Mouse (Mus musculus): ENCODE data around the gene Aff4. TPM values are rescaled to one million over a fixed set of nuclear protein-coding genes. Genes with fewer than 3 reads are reported as not detected.

Aff4 gene
- polyA plus RNA-seq, 1 experiment from 2014 or later: 72.9 TPM

DNA sequence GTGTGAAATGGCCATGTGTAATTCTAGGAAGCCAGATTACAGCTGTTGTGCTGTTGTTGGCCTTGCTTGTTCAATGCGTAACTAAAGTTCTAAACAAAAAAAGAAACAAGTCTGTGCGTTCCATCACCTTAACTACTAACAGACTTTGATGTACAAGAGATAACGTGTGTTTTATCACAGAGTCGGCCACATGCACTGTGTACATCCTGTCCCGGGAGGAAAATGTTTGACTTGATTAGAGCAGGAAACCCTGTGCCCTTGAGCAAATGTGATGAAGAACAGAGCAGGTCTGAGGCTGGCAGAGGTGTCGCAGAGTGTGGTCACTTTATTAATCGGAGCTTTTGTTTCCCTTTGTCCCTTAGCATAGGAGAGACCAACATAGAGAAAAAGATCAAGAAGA lies 20.3 kb upstream of the Aff4 start:
- Histone ChIP-seq H3K4me3 (ENCODE audit: control insufficient read depth in 1 of 2, insufficient read depth in 1 of 2, low read depth in 1 of 2, low read length in 2 of 2) (no peak overlapping the region), H3K4me2 (ENCODE audit: low read length) (no peak overlapping the region), H3K9ac (ENCODE audit: low read length) (no peak overlapping the region), H3K9me3 (ENCODE audit: control insufficient read depth, low read length) (no peaks in the 10 kb centered on the region), H3K27me3 (ENCODE audit: control insufficient read depth, insufficient read depth, low read length) (no peaks in the 10 kb centered on the region), H3K27ac (replicated peaks in 1 of 2; ENCODE audit: control insufficient read depth in 1 of 2, insufficient read depth in 1 of 2, low read depth in 2 of 2, low read length in 2 of 2) (no peak overlapping the region), H3K36me3 (ENCODE audit: control insufficient read depth, insufficient read depth, low read length) (peaks cover 66% of the 10 kb centered on the region), H3K4me1 (ENCODE audit: control insufficient read depth in 2 of 2, insufficient read depth in 2 of 2, low read length in 2 of 2) (0 out of 4 replicates have a peak, but pooled peaks cover 0 to 3% of the 10 kb centered on the region in 2 experiments)
- 66% methylated on average over 7 of the region's 7 CpGs for WGBS
- no peak for ATAC-seq (ENCODE audit: insufficient number of reproducible peaks, insufficient read depth, low FRiP score, low read depth)

DNA sequence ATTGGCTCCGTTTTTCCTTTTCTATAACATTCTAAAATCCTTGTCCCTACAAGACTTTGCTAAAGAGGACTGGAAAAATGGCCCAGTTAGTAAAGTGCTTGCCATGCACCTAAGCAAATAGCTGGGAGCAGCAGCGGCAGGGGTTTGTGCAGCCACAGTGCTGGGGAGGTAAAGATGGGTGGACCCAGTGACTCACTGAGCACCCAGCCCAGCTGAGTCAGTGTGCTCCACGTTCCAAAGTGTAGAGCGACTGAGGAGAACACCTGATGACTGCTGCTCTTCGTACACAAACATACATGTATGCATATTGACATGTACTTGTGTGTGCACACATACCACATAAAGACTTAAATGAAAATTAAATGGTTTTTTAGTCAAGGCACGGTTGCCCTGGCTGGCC lies 19.5 kb upstream of the Aff4 start:
- Histone ChIP-seq H3K9ac (ENCODE audit: low read length) (no peak overlapping the region), H3K36me3 (ENCODE audit: control insufficient read depth, insufficient read depth, low read length) (peaks cover 66% of the 10 kb centered on the region), H3K4me2 (ENCODE audit: low read length) (no peak overlapping the region), H3K4me3 (ENCODE audit: control insufficient read depth in 1 of 2, insufficient read depth in 1 of 2, low read depth in 1 of 2, low read length in 2 of 2) (no peak overlapping the region), H3K27ac (replicated peaks in 1 of 2; ENCODE audit: control insufficient read depth in 1 of 2, insufficient read depth in 1 of 2, low read depth in 2 of 2, low read length in 2 of 2) (no peak overlapping the region), H3K4me1 (ENCODE audit: control insufficient read depth in 2 of 2, insufficient read depth in 2 of 2, low read length in 2 of 2) (peaks cover 0 to 6% of the 10 kb centered on the region in 2 experiments; a peak in 1 of 4 replicates), H3K27me3 (ENCODE audit: control insufficient read depth, insufficient read depth, low read length) (no peaks in the 10 kb centered on the region), H3K9me3 (ENCODE audit: control insufficient read depth, low read length) (no peaks in the 10 kb centered on the region)
- no peak for ATAC-seq (ENCODE audit: insufficient number of reproducible peaks, insufficient read depth, low FRiP score, low read depth)
- WGBS: 95% methylated on average over 6 of the region's 6 CpGs

DNA sequence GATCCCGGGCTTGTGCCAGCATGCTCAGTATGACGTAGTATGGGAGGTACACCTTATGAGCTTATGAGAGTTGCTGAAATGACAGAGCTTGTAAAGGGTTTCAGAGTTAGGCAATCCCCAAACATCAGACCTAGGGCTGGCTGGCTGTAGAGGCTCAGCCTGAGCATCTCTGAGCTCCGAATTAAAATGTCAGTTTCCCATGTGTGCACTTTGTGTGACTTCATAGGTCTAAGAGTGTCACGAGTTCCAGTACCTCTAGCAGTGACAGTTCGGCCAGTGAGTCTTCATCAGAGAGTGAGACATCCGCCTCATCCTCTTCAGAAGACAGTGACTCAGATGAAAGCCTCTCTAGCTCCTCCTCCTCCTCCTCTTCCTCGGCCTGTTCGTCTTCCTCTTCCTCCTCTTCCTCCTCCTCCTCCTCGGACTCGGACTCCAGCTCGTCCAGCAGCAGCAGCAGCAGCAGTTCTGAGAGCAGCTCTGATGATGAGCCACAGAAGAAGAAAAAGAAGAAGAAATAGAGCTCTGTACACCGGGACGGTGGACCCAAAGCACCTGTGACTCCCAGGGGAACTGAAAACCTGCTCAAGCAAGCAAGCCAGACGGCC lies 18.5 kb upstream of the Aff4 start:
- H3K9me3 ChIP-seq (ENCODE audit: control insufficient read depth, low read length): no peaks in the 10 kb centered on the region
- WGBS: 89% methylated on average over 14 of the region's 14 CpGs
- no peaks in the 10 kb centered on the region for H3K27me3 ChIP-seq (ENCODE audit: control insufficient read depth, insufficient read depth, low read length)
- no peak overlapping the region for H3K4me3 ChIP-seq (ENCODE audit: control insufficient read depth in 1 of 2, insufficient read depth in 1 of 2, low read depth in 1 of 2, low read length in 2 of 2)
- H3K27ac ChIP-seq (replicated peaks in 1 of 2; ENCODE audit: control insufficient read depth in 1 of 2, insufficient read depth in 1 of 2, low read depth in 2 of 2, low read length in 2 of 2): no peak overlapping the region
- H3K4me2 ChIP-seq (ENCODE audit: low read length): no peak overlapping the region
- peaks cover 63% of the 10 kb centered on the region for H3K36me3 ChIP-seq (ENCODE audit: control insufficient read depth, insufficient read depth, low read length)
- H3K4me1 ChIP-seq (ENCODE audit: control insufficient read depth in 2 of 2, insufficient read depth in 2 of 2, low read length in 2 of 2): peaks cover 0 to 6% of the 10 kb centered on the region in 2 experiments; a peak in 1 of 4 replicates
- H3K9ac ChIP-seq (ENCODE audit: low read length): no peak overlapping the region
- no peak for ATAC-seq (ENCODE audit: insufficient number of reproducible peaks, insufficient read depth, low FRiP score, low read depth)

DNA sequence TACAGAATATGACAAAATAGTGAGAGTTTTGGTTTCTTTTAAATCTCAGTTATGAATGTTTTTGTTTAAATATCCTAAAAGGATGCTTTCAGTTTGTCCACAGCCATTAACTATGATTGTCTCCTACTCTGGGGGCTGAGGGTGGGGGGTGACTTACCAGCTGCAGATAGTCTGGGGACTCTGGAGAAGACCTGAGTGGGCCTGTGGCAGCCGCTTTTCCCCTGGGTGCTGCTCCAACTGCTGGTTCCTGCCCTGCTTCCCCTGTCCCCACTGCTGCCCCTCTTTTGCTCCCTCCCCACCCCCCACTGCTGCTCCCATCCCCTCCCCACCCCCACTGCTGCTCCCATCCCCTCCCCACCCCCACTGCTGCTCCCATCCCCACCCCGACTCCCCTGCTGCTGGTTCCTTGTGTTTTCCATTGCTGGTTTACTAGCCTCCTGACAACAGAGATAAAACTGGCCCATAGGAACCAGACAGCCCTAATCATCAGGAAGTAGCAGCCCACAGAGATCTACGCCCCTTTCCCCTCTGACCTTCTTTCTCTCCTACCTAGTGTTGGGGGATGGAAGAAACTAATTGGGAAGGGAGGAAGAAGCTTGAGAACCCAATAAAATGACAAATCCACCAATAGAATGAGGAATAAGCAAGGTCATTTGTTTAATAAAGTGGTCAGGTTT lies 15.0 kb upstream of the Aff4 start:
- Histone ChIP-seq H3K36me3 (ENCODE audit: control insufficient read depth, insufficient read depth, low read length) (peaks cover 31% of the 10 kb centered on the region), H3K4me3 (ENCODE audit: control insufficient read depth in 1 of 2, insufficient read depth in 1 of 2, low read depth in 1 of 2, low read length in 2 of 2) (no peak overlapping the region), H3K9ac (ENCODE audit: low read length) (no peak overlapping the region), H3K4me1 (ENCODE audit: control insufficient read depth in 2 of 2, insufficient read depth in 2 of 2, low read length in 2 of 2) (peaks cover 0 to 6% of the 10 kb centered on the region in 2 experiments; a peak in 1 of 4 replicates), H3K9me3 (ENCODE audit: control insufficient read depth, low read length) (no peaks in the 10 kb centered on the region), H3K4me2 (ENCODE audit: low read length) (no peak overlapping the region), H3K27me3 (ENCODE audit: control insufficient read depth, insufficient read depth, low read length) (no peaks in the 10 kb centered on the region), H3K27ac (replicated peaks in 1 of 2; ENCODE audit: control insufficient read depth in 1 of 2, insufficient read depth in 1 of 2, low read depth in 2 of 2, low read length in 2 of 2) (no peak overlapping the region)
- ATAC-seq (ENCODE audit: insufficient number of reproducible peaks, insufficient read depth, low FRiP score, low read depth): no peak
- 27% methylated on average over 3 of the region's 3 CpGs for WGBS

DNA sequence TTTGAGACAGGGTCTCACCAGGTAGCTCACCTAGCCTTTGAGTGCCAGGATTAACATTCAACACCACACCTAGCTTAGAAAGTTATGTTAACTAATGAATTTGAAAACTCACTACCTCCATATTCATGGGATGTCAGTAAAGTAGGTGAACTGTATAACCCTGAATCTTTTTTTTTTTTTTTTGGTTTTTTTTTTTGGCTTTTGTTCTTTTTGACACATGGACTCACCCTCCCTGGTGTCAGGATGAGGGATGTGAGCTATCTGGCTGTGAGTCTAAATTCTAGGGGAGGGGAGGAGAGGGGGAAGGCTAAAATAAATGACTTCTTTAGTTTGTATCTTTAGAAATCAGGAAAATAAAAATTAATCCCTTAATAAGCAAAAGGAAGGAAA lies 14.5 kb upstream of the Aff4 start:
- no peak overlapping the region for H3K4me3 ChIP-seq (ENCODE audit: control insufficient read depth in 1 of 2, insufficient read depth in 1 of 2, low read depth in 1 of 2, low read length in 2 of 2)
- ATAC-seq (ENCODE audit: insufficient number of reproducible peaks, insufficient read depth, low FRiP score, low read depth): no peak
- no peak overlapping the region for H3K9ac ChIP-seq (ENCODE audit: low read length)
- no peaks in the 10 kb centered on the region for H3K9me3 ChIP-seq (ENCODE audit: control insufficient read depth, low read length)
- peaks cover 27% of the 10 kb centered on the region for H3K36me3 ChIP-seq (ENCODE audit: control insufficient read depth, insufficient read depth, low read length)
- peaks cover 0 to 6% of the 10 kb centered on the region in 2 experiments; a peak in 1 of 4 replicates for H3K4me1 ChIP-seq (ENCODE audit: control insufficient read depth in 2 of 2, insufficient read depth in 2 of 2, low read length in 2 of 2)
- H3K27me3 ChIP-seq (ENCODE audit: control insufficient read depth, insufficient read depth, low read length): no peaks in the 10 kb centered on the region
- no peak overlapping the region for H3K4me2 ChIP-seq (ENCODE audit: low read length)
- H3K27ac ChIP-seq (replicated peaks in 1 of 2; ENCODE audit: control insufficient read depth in 1 of 2, insufficient read depth in 1 of 2, low read depth in 2 of 2, low read length in 2 of 2): no peak overlapping the region

DNA sequence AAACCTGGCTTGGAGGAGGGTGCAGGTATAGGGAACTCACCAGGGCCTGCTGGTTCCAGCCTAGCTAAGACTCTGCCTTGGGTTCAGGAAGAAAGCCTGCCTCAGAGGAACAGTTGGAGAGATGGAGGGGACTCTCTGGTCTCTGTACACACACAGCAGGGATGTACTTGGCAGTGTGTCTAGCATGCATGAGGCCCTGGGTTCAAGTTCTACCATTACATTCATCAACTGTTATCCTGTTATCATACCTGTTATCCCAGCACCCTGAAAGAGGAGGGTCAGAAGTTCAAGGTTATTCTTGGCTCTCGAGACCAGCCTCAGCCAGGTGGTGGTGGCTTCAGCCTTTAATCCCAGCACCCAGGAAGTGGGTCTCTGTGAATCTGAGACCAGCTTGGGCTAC lies 13.7 kb upstream of the Aff4 start:
- WGBS: 71% methylated on average over 1 of the region's 1 CpGs
- Histone ChIP-seq H3K4me1 (ENCODE audit: control insufficient read depth in 2 of 2, insufficient read depth in 2 of 2, low read length in 2 of 2) (peaks cover 0 to 6% of the 10 kb centered on the region in 2 experiments; a peak in 1 of 4 replicates), H3K9ac (ENCODE audit: low read length) (no peak overlapping the region), H3K4me3 (ENCODE audit: control insufficient read depth in 1 of 2, insufficient read depth in 1 of 2, low read depth in 1 of 2, low read length in 2 of 2) (no peak overlapping the region), H3K9me3 (ENCODE audit: control insufficient read depth, low read length) (no peaks in the 10 kb centered on the region), H3K27me3 (ENCODE audit: control insufficient read depth, insufficient read depth, low read length) (no peaks in the 10 kb centered on the region), H3K4me2 (ENCODE audit: low read length) (no peak overlapping the region), H3K36me3 (ENCODE audit: control insufficient read depth, insufficient read depth, low read length) (peaks cover 19% of the 10 kb centered on the region), H3K27ac (replicated peaks in 1 of 2; ENCODE audit: control insufficient read depth in 1 of 2, insufficient read depth in 1 of 2, low read depth in 2 of 2, low read length in 2 of 2) (no peak overlapping the region)
- ATAC-seq (ENCODE audit: insufficient number of reproducible peaks, insufficient read depth, low FRiP score, low read depth): no peak

DNA sequence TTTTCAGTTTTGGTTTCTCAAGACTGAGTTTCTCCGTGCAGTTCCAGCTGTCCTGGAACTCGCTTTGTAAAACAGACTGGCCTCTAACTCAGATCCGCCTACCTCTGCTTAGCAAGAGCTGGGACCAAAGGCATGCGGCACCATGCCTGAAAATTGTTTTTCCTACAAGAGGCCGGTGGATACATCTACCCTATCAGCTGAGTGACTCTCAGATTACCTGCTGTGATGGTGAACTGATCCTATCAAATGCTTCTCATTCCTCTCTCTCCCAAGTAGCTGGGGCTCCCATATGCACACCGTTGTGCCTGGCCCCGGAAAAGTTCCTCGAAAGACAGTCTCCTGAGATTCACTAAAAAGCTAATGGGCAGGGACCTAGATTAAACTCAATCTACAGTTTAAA lies 12.9 kb upstream of the Aff4 start:
- Histone ChIP-seq H3K9ac (ENCODE audit: low read length) (no peak overlapping the region), H3K36me3 (ENCODE audit: control insufficient read depth, insufficient read depth, low read length) (peaks cover 12% of the 10 kb centered on the region), H3K27ac (replicated peaks in 1 of 2; ENCODE audit: control insufficient read depth in 1 of 2, insufficient read depth in 1 of 2, low read depth in 2 of 2, low read length in 2 of 2) (no peak overlapping the region), H3K4me1 (ENCODE audit: control insufficient read depth in 2 of 2, insufficient read depth in 2 of 2, low read length in 2 of 2) (peaks cover 0 to 6% of the 10 kb centered on the region in 2 experiments; a peak in 1 of 4 replicates), H3K4me2 (ENCODE audit: low read length) (no peak overlapping the region), H3K4me3 (ENCODE audit: control insufficient read depth in 1 of 2, insufficient read depth in 1 of 2, low read depth in 1 of 2, low read length in 2 of 2) (no peak overlapping the region), H3K27me3 (ENCODE audit: control insufficient read depth, insufficient read depth, low read length) (no peaks in the 10 kb centered on the region), H3K9me3 (ENCODE audit: control insufficient read depth, low read length) (no peaks in the 10 kb centered on the region)
- WGBS: 48% methylated on average over 8 of the region's 8 CpGs
- no peak for ATAC-seq (ENCODE audit: insufficient number of reproducible peaks, insufficient read depth, low FRiP score, low read depth)

All from heart, embryonic 14.5 days (tissue).